Mouse (Mus musculus) lung, adult 2 months (tissue): ENCODE results near the gene Mdk.

Experiments
- CTCF ChIP-seq: fragments of 200-500 bp; IDR thresholded peaks from 2 replicates; pipeline ENCODE4 v1.5.1; 2011; ENCODE audit warnings: mild to moderate bottlenecking, low read length, control low read depth; ENCODE audit not compliant: insufficient read depth
- POLR2A ChIP-seq: fragments of 200-500 bp; IDR thresholded peaks from 2 replicates; pipeline ENCODE4 v1.6.1; 2011; ENCODE audit warnings: low read depth, mild to moderate bottlenecking, control low read depth, low read length, borderline replicate concordance; ENCODE audit errors: extremely low read depth

DNA sequence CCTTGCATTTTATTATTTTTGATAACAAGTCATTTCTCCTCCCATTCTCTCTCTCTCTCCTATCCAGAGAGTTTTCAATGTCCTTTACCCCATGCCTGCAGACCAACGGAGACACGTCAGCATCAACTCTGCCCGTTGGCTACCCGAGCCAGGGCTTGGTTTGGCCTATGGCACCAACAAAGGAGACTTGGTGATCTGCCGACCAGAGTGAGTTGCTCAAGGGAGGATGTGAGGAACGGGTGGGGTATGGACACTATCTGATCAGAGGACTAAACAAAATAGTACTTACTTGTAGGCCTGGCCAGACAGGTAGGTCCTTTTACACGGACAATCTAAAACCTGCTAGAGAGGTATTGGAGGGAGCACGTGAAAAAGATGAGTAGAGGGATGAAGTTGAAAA lies 31.7 kb downstream of the Mdk start:
- TF ChIP-seq CTCF: no peak
- no peak for TF ChIP-seq POLR2A
